Mouse (Mus musculus) liver, embryonic 18 days (tissue): ENCODE results near the gene Vmn1r194. TPM values are rescaled to one million over a fixed set of nuclear protein-coding genes. Genes with fewer than 3 reads are reported as not detected.

ENCODE experiments used
- polyA plus RNA-seq: library from polyadenylated mRNA; depleted of rRNA; stranded (reverse); fragments of >200 nt; gene quantifications from 2 replicates; pipeline ENCODE4 v1.2.3, GENCODE M21; 2012; rRNA removed

Vmn1r194 gene
- not detected in 2 replicates for polyA plus RNA-seq

GRCm38 (mm10) chr13:22243915-22244314 is at the start of gene Vmn1r194:
Gene Vmn1r194, plus strand, starts transcription at chr13:22244215.

GRCm38 (mm10) chr13:22223060-22223459 is 21.0 kb upstream of the Vmn1r194 start, which contains the start of gene Vmn1r193:
Gene Vmn1r193, minus strand, starts transcription at chr13:22223160.

GRCm38 (mm10) chr13:22270222-22270621 is 26.2 kb downstream of the Vmn1r194 start, which contains the start of gene Vmn1r195:
Gene Vmn1r195, plus strand, starts transcription at chr13:22270522.

GRCm38 (mm10) chr13:22289620-22290019 is 45.6 kb downstream of the Vmn1r194 start, which contains the start of gene Vmn1r196:
Gene Vmn1r196, plus strand, starts transcription at chr13:22289920.

Other genes starting within 250 kb of the Vmn1r194 start
- 1.2 and 1.3 TPM in 2 replicates for gene Prss16, start 234.5 kb upstream of the Vmn1r194 start, polyA plus RNA-seq
- gene Hist1h2ah, start 208.6 kb upstream of the Vmn1r194 start, polyA plus RNA-seq = 3.6 and 4.4 TPM in 2 replicates
- 6.7 and 11.4 TPM in 2 replicates for gene Hist1h2bk, start 208.3 kb upstream of the Vmn1r194 start, polyA plus RNA-seq
- gene Hist1h4i, start 202.9 kb upstream of the Vmn1r194 start, polyA plus RNA-seq = 42.8 and 103 TPM in 2 replicates
- gene Hist1h2ag, start 201.3 kb upstream of the Vmn1r194 start, polyA plus RNA-seq = 13.6 and 14.3 TPM in 2 replicates
- 7.7 and 11.4 TPM in 2 replicates for gene Hist1h2bj, start 201.0 kb upstream of the Vmn1r194 start, polyA plus RNA-seq
- gene Vmn1r188, start 159.8 kb upstream of the Vmn1r194 start, polyA plus RNA-seq = not detected in 2 replicates
- gene Vmn1r189, start 138.4 kb upstream of the Vmn1r194 start, polyA plus RNA-seq = not detected in 2 replicates
- not detected in 2 replicates for gene Vmn1r191, start 60.2 kb upstream of the Vmn1r194 start, polyA plus RNA-seq
- gene Vmn1r192, start 53.1 kb upstream of the Vmn1r194 start, polyA plus RNA-seq = not detected in 2 replicates
- not detected in 2 replicates for gene Vmn1r193, start 21.1 kb upstream of the Vmn1r194 start, polyA plus RNA-seq
- gene Vmn1r195, start 26.3 kb downstream of the Vmn1r194 start, polyA plus RNA-seq = not detected in 2 replicates
- gene Vmn1r196, start 45.7 kb downstream of the Vmn1r194 start, polyA plus RNA-seq = not detected in 2 replicates
- gene Vmn1r197, start 80.4 kb downstream of the Vmn1r194 start, polyA plus RNA-seq = not detected in 2 replicates
- not detected in 2 replicates for gene Vmn1r198, start 106.1 kb downstream of the Vmn1r194 start, polyA plus RNA-seq
- gene Vmn1r199, start 135.6 kb downstream of the Vmn1r194 start, polyA plus RNA-seq = not detected in 2 replicates
- gene Vmn1r200, start 146.2 kb downstream of the Vmn1r194 start, polyA plus RNA-seq = not detected in 2 replicates
- gene Vmn1r201, start 227.7 kb downstream of the Vmn1r194 start, polyA plus RNA-seq = not detected in 2 replicates